Mouse (Mus musculus) c-Kit-positive CD71-positive TER-119-positive erythroid progenitor cells, embryonic 14.5 days (primary cell): Measurements from ENCODE around the gene Gm4744.
"Not testable (repeated sequence)": the region's sequence is repeated elsewhere in the genome, so short reads cannot be mapped to it uniquely, and the experiment has no call there.

Source experiments
- DNase-seq: peaks from one replicate; pipeline ENCODE4 v3.0.0-alpha.2; 2013; ENCODE audit warnings: low spot score

Gm4744 gene

DNA sequence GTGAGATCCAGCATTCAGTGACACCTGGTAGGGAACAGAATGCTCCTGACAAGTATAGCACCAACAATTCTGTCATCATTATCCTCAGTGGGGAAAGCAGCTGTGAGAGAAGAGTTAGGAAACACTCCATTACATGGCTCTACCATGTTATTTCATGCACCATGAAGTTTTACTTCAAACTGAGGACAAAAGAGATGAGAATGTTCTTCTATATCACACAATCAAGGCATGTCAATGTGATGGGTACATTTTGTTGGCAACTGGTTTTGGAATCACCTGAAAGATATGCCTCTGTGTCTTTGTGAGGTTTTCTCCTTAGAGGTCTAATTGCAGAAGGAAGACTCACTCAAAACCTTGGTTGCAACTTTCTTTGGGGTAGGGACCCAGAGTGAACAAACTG is at the start of gene Gm4744:
Gm4744 (minus strand) TSS at position 101 of the 400 bp plus-strand sequence.
- no peak for DNase-seq

DNA sequence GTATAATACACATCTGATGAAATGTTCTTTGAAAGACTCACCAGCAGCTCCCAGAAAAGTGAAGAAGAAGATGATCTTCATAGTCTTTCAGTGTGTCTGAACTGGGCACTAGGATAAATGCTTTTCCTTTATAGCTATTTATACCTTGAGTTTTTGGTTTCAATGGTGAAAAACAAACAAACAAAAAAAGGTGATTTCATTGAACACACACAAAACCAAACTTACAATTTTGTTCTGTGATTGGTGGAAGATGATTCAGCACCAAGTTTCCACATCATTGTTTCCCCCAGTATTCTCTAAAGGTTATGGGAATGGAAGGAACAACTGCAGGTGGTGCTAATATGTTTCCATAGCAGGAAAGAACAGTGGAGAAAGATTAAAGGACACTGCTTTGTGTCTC is 47.7 kb upstream of the Gm4744 start, which contains the start of gene Gm2663:
Gm2663 (minus strand) TSS at position 101 of the 400 bp plus-strand sequence.
- not testable (repeated sequence) for DNase-seq

DNA sequence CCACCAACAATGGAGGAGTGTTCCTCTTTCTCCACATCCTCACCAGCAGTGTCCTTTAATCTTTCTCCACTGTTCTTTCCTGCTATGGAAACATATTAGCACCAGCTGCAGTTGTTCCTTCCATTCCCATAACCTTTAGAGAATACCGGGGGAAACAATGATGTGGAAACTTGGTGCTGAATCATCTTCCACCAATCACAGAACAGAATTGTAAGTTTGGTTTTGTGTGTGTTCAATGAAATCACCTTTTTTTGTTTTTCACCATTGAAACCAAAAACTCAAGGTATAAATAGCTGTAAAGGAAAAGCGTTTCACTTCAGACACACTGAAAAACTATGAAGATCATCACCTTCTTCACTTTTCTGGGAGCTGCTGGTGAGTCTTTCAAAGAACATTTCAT is 12.8 kb upstream of the Gm4744 start, which contains the start of gene 1810009J06Rik:
1810009J06Rik (plus strand) TSS at position 301 of the 400 bp plus-strand sequence.
- not testable (repeated sequence) for DNase-seq

DNA sequence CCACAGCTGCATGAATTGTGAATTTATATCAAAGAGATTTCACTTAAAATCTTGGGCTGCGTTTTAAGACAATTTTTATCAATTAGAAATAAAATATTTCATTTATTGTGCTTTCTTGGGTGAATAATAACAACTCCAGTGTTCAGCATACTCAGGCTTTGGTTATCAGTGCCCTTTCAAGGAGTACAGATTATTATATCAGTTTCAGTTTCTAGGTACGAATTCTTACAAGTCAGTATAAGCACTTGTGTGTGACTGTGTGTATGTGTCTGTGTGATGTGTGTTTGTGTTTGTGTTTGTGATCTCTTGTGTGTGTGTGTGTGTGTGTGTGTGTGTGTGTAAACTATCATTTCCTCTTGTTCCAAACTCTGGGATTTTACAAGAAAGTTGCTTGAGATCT is 2.0 kb upstream of the Gm4744 start:
- no peak for DNase-seq

DNA sequence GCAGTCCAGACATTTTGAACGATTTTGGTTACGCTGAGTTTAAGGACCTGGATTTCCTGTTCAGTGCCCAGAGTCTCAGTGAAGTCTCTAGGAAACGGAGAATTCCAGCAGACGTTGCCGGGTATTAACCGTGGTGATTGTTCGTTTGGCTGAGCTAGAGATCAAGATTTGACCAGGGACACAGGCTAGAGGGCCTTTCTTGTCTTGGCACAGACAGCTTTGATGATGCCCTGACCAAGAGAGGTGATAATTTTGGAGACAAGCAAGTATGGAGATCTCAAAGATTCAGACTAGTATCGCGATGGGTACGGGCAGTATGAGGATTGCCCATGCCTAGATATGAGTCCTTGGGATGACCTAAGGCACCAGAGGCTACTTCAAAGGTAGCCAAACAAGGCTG is 11.2 kb downstream of the Gm4744 start, which contains the start of gene 1700074P13Rik:
1700074P13Rik (minus strand) TSS at position 101 of the 400 bp plus-strand sequence.
- DNase-seq = no peak

DNA sequence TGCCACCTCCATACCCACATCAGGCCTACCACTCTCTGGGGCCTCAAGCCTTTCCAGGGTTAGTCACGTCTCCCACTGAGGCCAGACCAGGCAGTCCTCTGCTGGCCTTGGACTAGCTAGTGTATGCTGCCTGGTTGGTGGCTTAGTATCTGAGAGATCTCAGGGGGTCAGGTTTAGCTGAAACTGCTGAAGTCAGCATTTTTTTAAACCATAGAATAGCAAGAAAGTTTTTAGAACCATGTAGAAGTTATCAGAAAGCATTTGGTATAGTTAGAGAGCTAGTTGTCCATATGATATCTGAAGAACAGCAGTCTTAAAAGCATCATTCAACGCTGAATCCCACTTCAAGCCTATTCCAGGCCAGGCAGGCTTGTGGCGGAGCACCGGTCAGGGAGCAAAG is 31.7 kb downstream of the Gm4744 start:
- DNase-seq = no peak

DNA sequence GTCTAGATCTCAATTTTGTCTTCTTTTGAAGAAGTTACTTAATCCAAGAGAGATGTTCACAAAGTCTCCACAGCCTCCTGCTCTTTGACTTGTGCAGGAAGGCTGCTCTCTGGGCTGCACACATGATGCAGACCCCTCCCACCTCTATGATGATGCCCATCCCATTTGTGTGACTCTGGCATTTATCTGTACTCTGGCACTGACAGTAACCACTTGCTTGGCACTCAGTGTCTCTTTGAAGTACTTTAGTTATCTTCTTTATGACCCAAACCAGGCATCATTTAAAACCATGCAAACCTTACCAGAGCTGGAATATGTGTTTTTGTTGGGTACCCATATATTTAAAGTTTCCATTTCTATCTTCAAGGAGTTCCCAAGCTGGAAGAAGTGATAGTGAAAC is 51.4 kb downstream of the Gm4744 start, which contains the start of gene Prss58:
Prss58 (minus strand) TSS at position 101 of the 400 bp plus-strand sequence.
- DNase-seq = no peak
